Mouse (Mus musculus) stomach, postnatal 0 days (tissue): ENCODE results near the gene Mettl7a1.

ENCODE experiments used
- CTCF ChIP-seq: IDR thresholded peaks from 2 replicates; pipeline ENCODE4 v1.5.1; 2016; ENCODE audit warnings: antibody characterized with exemption, low read depth, mild to moderate bottlenecking, moderate library complexity
- EP300 ChIP-seq: optimal IDR thresholded peaks from 2 replicates; pipeline ENCODE3; 2016; ENCODE audit warnings: antibody characterized with exemption

GRCm38 (mm10) chr15:100319884-100320283 lies 15.9 kb downstream of the Mettl7a1 start:
- TF ChIP-seq EP300 (no peak), CTCF (no peak)
